Mouse (Mus musculus): ENCODE data around the gene Aebp1. TPM values are rescaled to one million over a fixed set of nuclear protein-coding genes. Genes with fewer than 3 reads are reported as not detected.

The Aebp1 gene
- 1.7 and 2.8 TPM in 2 replicates for polyA plus RNA-seq (2012; ENCODE audit: low replicate concordance)

DNA sequence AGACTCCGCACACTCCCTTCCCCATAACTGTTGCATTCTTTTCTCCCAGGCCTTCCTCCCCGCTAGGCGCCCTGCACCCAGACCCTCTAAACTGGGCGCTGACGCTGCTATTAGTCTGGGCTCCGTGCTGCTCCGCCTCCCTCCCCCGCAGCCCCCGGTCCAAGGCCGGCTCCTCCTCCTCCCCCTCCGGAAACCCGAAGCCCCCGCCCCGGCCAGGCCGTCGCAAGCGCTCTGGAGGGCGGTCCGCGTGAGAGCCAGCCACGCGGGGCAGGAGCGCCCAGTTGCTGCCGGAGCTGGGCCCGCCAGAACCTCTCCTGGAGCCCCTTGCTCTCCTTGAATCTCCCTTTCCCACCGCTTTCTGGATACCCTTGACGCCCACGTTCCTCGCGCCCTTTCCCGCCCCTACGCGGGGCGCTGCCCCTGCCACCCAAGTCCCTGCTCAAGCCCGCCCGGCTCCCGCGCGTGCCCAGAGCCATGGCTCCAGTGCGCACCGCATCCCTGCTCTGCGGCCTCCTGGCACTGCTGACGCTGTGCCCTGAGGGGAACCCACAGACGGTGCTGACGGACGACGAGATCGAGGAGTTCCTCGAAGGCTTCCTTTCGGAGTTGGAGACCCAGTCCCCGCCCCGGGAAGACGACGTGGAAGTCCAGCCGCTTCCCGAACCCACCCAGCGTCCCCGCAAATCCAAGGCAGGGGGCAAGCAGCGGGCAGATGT lies at the start of gene Aebp1:
Aebp1 (plus strand) TSS at position 270 of the 716 bp plus-strand sequence.

DNA sequence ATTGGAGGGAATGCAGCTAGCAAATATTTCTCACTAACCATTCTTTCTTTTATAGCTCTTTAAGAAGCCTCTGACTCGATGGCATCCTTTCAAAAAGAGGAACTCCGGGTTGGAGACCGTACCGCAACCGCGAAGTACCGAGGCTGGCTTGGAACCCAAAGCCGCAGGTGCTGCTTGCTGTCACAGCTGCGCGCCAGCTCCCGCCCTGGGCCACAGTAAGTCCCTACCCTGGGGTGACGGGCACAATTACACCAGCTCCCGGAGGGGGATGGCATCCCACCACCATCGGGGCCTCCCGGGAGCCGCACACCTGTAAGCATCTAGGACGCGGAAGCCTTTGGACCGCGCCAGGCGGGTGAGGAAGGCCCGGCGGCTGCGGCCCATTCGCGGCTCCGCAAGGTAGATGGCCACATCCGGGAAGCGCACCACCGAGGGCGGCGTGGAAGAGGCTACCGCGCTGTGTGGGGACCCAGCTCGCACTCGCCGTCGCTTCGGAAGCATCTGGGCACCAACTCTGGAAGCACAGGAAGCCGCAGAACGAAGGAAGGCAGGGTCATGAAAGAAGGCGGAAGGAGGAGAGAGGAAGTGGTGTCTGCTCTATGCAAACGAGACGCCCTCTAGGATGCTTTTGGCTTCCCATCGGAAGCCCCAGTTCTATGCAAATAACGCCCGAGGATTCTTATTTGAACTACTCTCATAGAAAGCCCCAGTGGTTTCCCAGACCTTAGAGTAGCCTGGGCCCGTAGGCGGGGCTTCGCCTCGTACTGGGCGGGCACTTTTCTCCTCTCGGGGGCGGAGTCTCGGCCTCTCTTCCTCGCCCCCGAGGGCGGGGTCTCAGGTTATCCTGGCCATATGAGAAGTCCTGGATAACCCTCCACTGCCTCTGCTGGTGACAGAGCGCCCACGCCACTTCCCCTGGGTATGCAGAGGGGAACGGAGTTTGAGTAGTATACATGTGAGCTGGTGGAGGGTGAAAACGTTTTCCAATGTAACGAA lies 24.2 kb upstream of the Aebp1 start, which contains the start of gene Polm:
Polm (minus strand) TSS at position 766 of the 996 bp plus-strand sequence.

DNA sequence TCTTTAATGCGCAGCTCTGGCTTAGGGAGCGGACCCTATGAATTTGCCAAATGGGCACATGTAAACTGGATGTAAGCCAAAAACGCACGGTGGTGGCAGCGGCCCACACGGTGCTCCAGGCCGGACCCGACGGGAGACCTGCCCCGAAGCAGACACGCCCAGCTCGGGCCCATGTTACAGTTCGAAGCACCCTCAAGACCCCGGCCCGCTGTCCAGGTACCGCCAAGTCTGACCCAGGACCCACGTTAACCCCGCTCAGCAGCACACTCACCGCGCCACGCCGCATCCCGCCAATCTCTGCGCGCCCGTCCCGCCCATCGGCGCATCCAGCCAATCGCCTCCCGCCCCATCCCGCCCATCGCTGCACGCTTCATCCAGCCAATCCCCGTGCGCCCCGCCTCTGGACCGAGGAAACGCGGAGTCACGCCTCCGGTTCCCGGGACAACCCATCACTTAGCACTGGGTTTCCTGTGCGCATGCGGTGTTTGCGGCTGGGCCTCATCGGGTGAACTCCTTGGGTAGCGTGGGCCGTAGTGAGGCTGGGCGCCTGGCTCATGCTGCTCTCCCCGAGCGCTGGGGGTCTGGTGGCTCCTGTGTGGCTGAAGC lies 16.3 kb downstream of the Aebp1 start, which contains the start of gene Pold2:
Pold2 (minus strand) TSS at position 372 of the 606 bp plus-strand sequence.

DNA sequence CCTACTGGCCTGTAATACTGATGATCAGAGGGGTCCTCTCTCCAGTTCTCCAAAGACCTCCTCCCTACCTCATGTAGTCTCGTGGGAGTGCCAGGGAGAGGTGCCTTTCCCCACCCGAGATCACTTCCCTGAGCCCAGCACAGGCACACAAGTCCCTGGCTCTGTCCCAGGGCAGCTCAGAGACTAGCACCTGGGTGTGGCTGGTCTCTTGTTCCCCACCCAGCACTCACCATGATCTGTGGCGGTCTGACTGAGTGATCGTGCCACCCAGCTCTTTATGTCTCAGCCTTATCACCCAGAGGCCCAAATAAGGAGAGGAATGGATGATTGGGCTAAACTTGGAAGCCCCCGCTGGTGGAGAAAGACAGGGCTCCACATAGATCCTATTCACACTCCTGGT lies 36.8 kb downstream of the Aebp1 start, which contains the start of gene Myl7:
Myl7 (minus strand) TSS at position 252 of the 400 bp plus-strand sequence.

Other genes with a start within 250 kb of the Aebp1 start
- 144 and 150 TPM in 2 replicates for gene Mrps24, start 146.3 kb upstream of the Aebp1 start, polyA plus RNA-seq (2012; ENCODE audit: low replicate concordance)
- 8.6 and 10.7 TPM in 2 replicates for gene Urgcp, start 99.6 kb upstream of the Aebp1 start, polyA plus RNA-seq (2012; ENCODE audit: low replicate concordance)
- 66.3 and 74.6 TPM in 2 replicates for gene Dbnl, start 73.5 kb upstream of the Aebp1 start, polyA plus RNA-seq (2012; ENCODE audit: low replicate concordance)
- not detected in 2 replicates for gene Pgam2, start 58.2 kb upstream of the Aebp1 start, polyA plus RNA-seq (2012; ENCODE audit: low replicate concordance)
- 15.9 and 19.7 TPM in 2 replicates for gene Polm, start 23.9 kb upstream of the Aebp1 start, polyA plus RNA-seq (2012; ENCODE audit: low replicate concordance)
- gene Pold2, start 16.3 kb downstream of the Aebp1 start, polyA plus RNA-seq (2012; ENCODE audit: low replicate concordance): 774 and 1,099 TPM in 2 replicates
- not detected in 2 replicates for gene Myl7, start 36.8 kb downstream of the Aebp1 start, polyA plus RNA-seq (2012; ENCODE audit: low replicate concordance)
- gene Gck, start 88.1 kb downstream of the Aebp1 start, polyA plus RNA-seq (2012; ENCODE audit: low replicate concordance): 0.08 TPM in 1 of 2 replicates, not detected in the other
- 4.8 and 9.3 TPM in 2 replicates for gene Ykt6, start 93.7 kb downstream of the Aebp1 start, polyA plus RNA-seq (2012; ENCODE audit: low replicate concordance)
- 0.33 TPM in 1 of 2 replicates, not detected in the other for gene Camk2b, start 204.4 kb downstream of the Aebp1 start, polyA plus RNA-seq (2012; ENCODE audit: low replicate concordance)